Mouse (Mus musculus) lung, embryonic 14.5 days (tissue): ENCODE results near the gene Olfr1393. TPM values are rescaled to one million over a fixed set of nuclear protein-coding genes. Genes with fewer than 3 reads are reported as not detected.

Experiments used
- ATAC-seq: fragments of 200-750 bp; cut with Nextera tagmentation; 2 replicates; pipeline ENCODE4 v1.8.0; 2017; ENCODE audit warnings: mild to moderate bottlenecking, moderate TSS enrichment, moderate library complexity; ENCODE audit not compliant: insufficient read depth
- DNase-seq: peaks from one replicate; pipeline ENCODE4 v3.0.0-alpha.2; 2015
- H3K27ac ChIP-seq: fragments of 300-500 bp; sonication (generic); 2 replicates; pipeline ENCODE4 v1.5.1; 2014; ENCODE audit warnings: low read depth, mild to moderate bottlenecking, moderate library complexity
- H3K27me3 ChIP-seq: fragments of 300-500 bp; sonication (generic); 2 replicates; pipeline ENCODE4 v1.6.1; 2014; ENCODE audit warnings: low read length, control low read depth; ENCODE audit not compliant: insufficient read depth
- H3K36me3 ChIP-seq: fragments of 300-500 bp; sonication (generic); 2 replicates; pipeline ENCODE4 v1.6.1; 2014; ENCODE audit warnings: control low read depth; ENCODE audit not compliant: insufficient read depth
- H3K4me1 ChIP-seq: fragments of 300-500 bp; sonication (generic); 2 replicates; pipeline ENCODE4 v1.6.1; 2014; ENCODE audit warnings: antibody characterized with exemption, control low read depth; ENCODE audit not compliant: insufficient read depth
- H3K4me2 ChIP-seq: fragments of 300-500 bp; sonication (generic); 2 replicates; pipeline ENCODE4 v1.6.1; 2014; ENCODE audit warnings: mild to moderate bottlenecking
- H3K4me3 ChIP-seq: fragments of 300-500 bp; sonication (generic); 2 replicates; pipeline ENCODE4 v1.5.1; 2014; ENCODE audit warnings: low read depth, low read length
- H3K9ac ChIP-seq: fragments of 300-500 bp; sonication (generic); 2 replicates; pipeline ENCODE4 v1.6.1; 2014
- H3K9me3 ChIP-seq: fragments of 300-500 bp; sonication (generic); 2 replicates; pipeline ENCODE4 v1.6.1; 2016; ENCODE audit warnings: low read depth, low read length, control low read depth
- CTCF ChIP-seq: IDR thresholded peaks from 2 replicates; pipeline ENCODE4 v1.5.1; 2016; ENCODE audit warnings: antibody characterized with exemption, low read depth
- WGBS: fragments of 180-500 bp; shearing (Covaris S2); extraction: QIAGEN DNeasy Blood & Tissue Kit; methylation state at CpG from one replicate; pipeline ENCODE4 v1.1.7; 2014; 5-methylcytosine and 5-hydroxymethylcytosine counted together
- polyA plus RNA-seq: library from polyadenylated mRNA; unstranded; fragments of >200 nt; fragmentation: Nextera tagmentation; extraction: Ambion mirVana; gene quantifications from 2 replicates; pipeline ENCODE4 v1.2.1, GENCODE M21; 2014

Gene Olfr1393
- polyA plus RNA-seq, 1 experiment from 2014 or later = not detected

- Histone ChIP-seq H3K27me3 (no peaks in the 10 kb centered on the region), H3K4me1 (peaks cover 14% of the 10 kb centered on the region), H3K27ac (no peak overlapping the region), H3K36me3 (peaks cover 37% of the 10 kb centered on the region), H3K9me3 (no peaks in the 10 kb centered on the region), H3K9ac (no peak overlapping the region; the same call in 1 of the 2 replicates), H3K4me3 (0 out of 2 replicates have a peak overlapping the region, but pooled peaks have one; percentile 74), H3K4me2 (peak overlapping the region; percentile 86)
- ATAC-seq (no peak), DNase-seq (no peak)
- 84% methylated on average over 5 of the region's 5 CpGs for WGBS
- TF ChIP-seq CTCF = no peak
These were observed 26.1 kb upstream of the Olfr1393 start for GRCm38 (mm10) chr11:49252048-49252447.

- 83% methylated on average over 6 of the region's 6 CpGs for WGBS
- ATAC-seq = no peak
- no peak overlapping the region for H3K4me3 ChIP-seq
- peak; percentile 6 for DNase-seq
- no peak overlapping the region for H3K27ac ChIP-seq
- H3K27me3 ChIP-seq = no peaks in the 10 kb centered on the region
- no peak for TF ChIP-seq CTCF
- H3K4me1 ChIP-seq = peaks cover 10% of the 10 kb centered on the region
- H3K9me3 ChIP-seq = no peaks in the 10 kb centered on the region
- 0 out of 2 replicates have a peak overlapping the region, but pooled peaks have one; percentile 8 for H3K4me2 ChIP-seq
- H3K9ac ChIP-seq = no peak overlapping the region
- peaks cover 38% of the 10 kb centered on the region for H3K36me3 ChIP-seq
These were observed 25.1 kb upstream of the Olfr1393 start for GRCm38 (mm10) chr11:49253035-49253434.

- ATAC-seq (no peak), DNase-seq (no peak)
- Histone ChIP-seq H3K4me2 (no peak overlapping the region), H3K27me3 (no peaks in the 10 kb centered on the region), H3K4me3 (no peak overlapping the region), H3K9ac (no peak overlapping the region), H3K27ac (no peak overlapping the region), H3K9me3 (no peaks in the 10 kb centered on the region), H3K4me1 (no peaks in the 10 kb centered on the region), H3K36me3 (peaks cover 74% of the 10 kb centered on the region)
- 72% methylated on average over 2 of the region's 2 CpGs for WGBS
- TF ChIP-seq CTCF = no peak
These were observed 18.8 kb upstream of the Olfr1393 start for GRCm38 (mm10) chr11:49259296-49259695.

GRCm38 (mm10) chr11:49259829-49260228, 18.3 kb upstream of the Olfr1393 start:
- peaks cover 70% of the 10 kb centered on the region for H3K36me3 ChIP-seq
- H3K4me2 ChIP-seq = no peak overlapping the region
- TF ChIP-seq CTCF = no peak
- H3K4me1 ChIP-seq = no peaks in the 10 kb centered on the region
- no peak for DNase-seq
- no peak for ATAC-seq
- H3K9ac ChIP-seq = no peak overlapping the region
- WGBS = 53% methylated on average over 1 of the region's 1 CpGs
- no peaks in the 10 kb centered on the region for H3K9me3 ChIP-seq
- no peaks in the 10 kb centered on the region for H3K27me3 ChIP-seq
- H3K27ac ChIP-seq = no peak overlapping the region
- no peak overlapping the region for H3K4me3 ChIP-seq

- ATAC-seq (peak; percentile 8; the same call in 1 of the 2 replicates), DNase-seq (no peak)
- 90% methylated on average over 21 of the region's 21 CpGs for WGBS
These were observed 17.3 kb upstream of the Olfr1393 start for GRCm38 (mm10) chr11:49260598-49261312.

GRCm38 (mm10) chr11:49261313-49261855, 16.7 kb upstream of the Olfr1393 start:
- H3K4me3 ChIP-seq = no peak overlapping the region
- peaks cover 56% of the 10 kb centered on the region for H3K36me3 ChIP-seq
- no peaks in the 10 kb centered on the region for H3K9me3 ChIP-seq
- ATAC-seq = no peak
- H3K4me2 ChIP-seq = no peak overlapping the region
- no peak for TF ChIP-seq CTCF
- WGBS = 90% methylated on average over 14 of the region's 14 CpGs
- no peak overlapping the region for H3K9ac ChIP-seq
- H3K27me3 ChIP-seq = no peaks in the 10 kb centered on the region
- H3K27ac ChIP-seq = no peak overlapping the region
- no peak for DNase-seq
- H3K4me1 ChIP-seq = no peaks in the 10 kb centered on the region

More at GRCm38 (mm10) chr11:49260598-49261312, 17.3 kb upstream of the Olfr1393 start:
- H3K27me3 ChIP-seq = no peaks in the 10 kb centered on the region
- no peaks in the 10 kb centered on the region for H3K9me3 ChIP-seq
- no peaks in the 10 kb centered on the region for H3K4me1 ChIP-seq
- H3K9ac ChIP-seq = no peak overlapping the region
- no peak overlapping the region for H3K4me2 ChIP-seq
- TF ChIP-seq CTCF = no peak
- H3K36me3 ChIP-seq = peaks cover 61% of the 10 kb centered on the region
- H3K4me3 ChIP-seq = no peak overlapping the region
- no peak overlapping the region for H3K27ac ChIP-seq

GRCm38 (mm10) chr11:49262286-49262685, 15.8 kb upstream of the Olfr1393 start:
- Histone ChIP-seq H3K27me3 (no peaks in the 10 kb centered on the region), H3K27ac (no peak overlapping the region), H3K4me1 (no peaks in the 10 kb centered on the region), H3K4me3 (no peak overlapping the region), H3K9ac (no peak overlapping the region), H3K4me2 (no peak overlapping the region), H3K9me3 (no peaks in the 10 kb centered on the region), H3K36me3 (peaks cover 50% of the 10 kb centered on the region)
- DNase-seq = no peak
- 87% methylated on average over 5 of the region's 5 CpGs for WGBS
- no peak for ATAC-seq
- no peak for TF ChIP-seq CTCF
